Mouse (Mus musculus) hindbrain, embryonic 13.5 days (tissue): ENCODE measurements around the gene Cdk6. TPM values are rescaled to one million over a fixed set of nuclear protein-coding genes. Genes with fewer than 3 reads are reported as not detected.

Source experiments
- ATAC-seq: fragments of 200-750 bp; cut with Nextera tagmentation; 2 replicates; pipeline ENCODE4 v1.8.0; 2017; ENCODE audit warnings: moderate TSS enrichment; ENCODE audit not compliant: low FRiP score
- H3K27ac ChIP-seq: fragments of 300-500 bp; sonication (generic); 2 replicates; pipeline ENCODE4 v1.5.1; 2015; ENCODE audit warnings: inconsistent platforms, mild to moderate bottlenecking, moderate library complexity
- H3K27me3 ChIP-seq: fragments of 300-500 bp; sonication (generic); 2 replicates; pipeline ENCODE4 v1.6.1; 2015; ENCODE audit warnings: mild to moderate bottlenecking, inconsistent platforms
- H3K36me3 ChIP-seq: fragments of 300-500 bp; sonication (generic); 2 replicates; pipeline ENCODE4 v1.6.1; 2015; ENCODE audit warnings: mild to moderate bottlenecking, inconsistent platforms
- H3K4me1 ChIP-seq: fragments of 300-500 bp; sonication (generic); replicated peaks from 2 replicates; pipeline ENCODE4 v1.6.1; 2015; ENCODE audit warnings: inconsistent platforms
- H3K4me2 ChIP-seq: fragments of 300-500 bp; sonication (generic); 2 replicates; pipeline ENCODE4 v1.6.1; 2015; ENCODE audit warnings: inconsistent platforms, mild to moderate bottlenecking, moderate library complexity
- H3K4me3 ChIP-seq: fragments of 300-500 bp; sonication (generic); 2 replicates; pipeline ENCODE4 v1.5.1; 2015; ENCODE audit warnings: mild to moderate bottlenecking, inconsistent platforms
- H3K9ac ChIP-seq: fragments of 300-500 bp; sonication (generic); 2 replicates; pipeline ENCODE4 v1.6.1; 2015; ENCODE audit warnings: mild to moderate bottlenecking, inconsistent platforms
- H3K9me3 ChIP-seq: fragments of 300-500 bp; sonication (generic); 2 replicates; pipeline ENCODE4 v1.6.1; 2016; ENCODE audit warnings: inconsistent platforms
- WGBS: fragments of 180-500 bp; shearing (Covaris S2); methylation state at CpG from one replicate; pipeline ENCODE4 v1.1.7; 2015; 5-methylcytosine and 5-hydroxymethylcytosine counted together
- polyA plus RNA-seq: library from polyadenylated mRNA; unstranded; fragments of >200 nt; fragmentation: Nextera tagmentation; extraction: Ambion mirVana; gene quantifications from 2 replicates; pipeline ENCODE4 v1.2.1, GENCODE M21; 2015

Cdk6 gene
- polyA plus RNA-seq, 1 experiment from 2014 or later = 11.8 TPM

DNA sequence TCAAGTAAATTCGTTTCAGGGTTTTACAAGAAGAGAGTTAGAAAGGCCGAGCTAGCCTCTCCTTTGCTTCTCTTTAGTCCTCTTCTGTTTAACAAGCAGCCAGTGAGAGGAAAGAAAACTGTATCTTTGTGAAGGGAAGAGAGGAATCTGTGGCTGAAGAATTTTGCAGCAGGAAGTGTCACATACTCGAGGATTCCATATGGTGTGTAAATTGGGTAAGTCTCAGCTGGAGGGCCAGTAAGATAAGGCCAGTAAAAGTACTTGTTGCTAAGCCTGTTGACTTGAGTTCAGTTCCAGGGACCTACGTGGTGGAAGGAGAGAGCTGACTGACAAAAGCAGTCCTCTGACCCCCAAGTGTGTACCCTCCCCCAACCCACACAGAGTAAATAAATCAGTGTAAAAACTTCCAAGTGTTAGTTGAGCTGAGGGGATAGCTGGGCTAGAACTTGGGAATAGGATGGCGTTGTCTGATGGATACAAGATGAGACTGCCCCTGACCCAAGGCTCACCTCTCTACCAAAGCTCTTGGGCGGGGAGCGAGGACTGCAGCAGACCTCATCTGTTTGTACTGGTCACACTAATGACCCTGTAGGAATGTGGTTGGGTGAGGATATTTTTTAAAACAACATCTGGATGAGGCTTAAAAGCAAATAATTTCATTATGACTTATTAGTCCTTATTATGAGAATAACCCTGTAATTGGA, 145.4 kb downstream of the Cdk6 start:
- Histone ChIP-seq H3K27ac (no peak overlapping the region), H3K36me3 (no peaks in the 10 kb centered on the region), H3K4me3 (no peak overlapping the region), H3K9ac (no peak overlapping the region), H3K4me1 (no peaks in the 10 kb centered on the region), H3K4me2 (no peak overlapping the region), H3K27me3 (no peaks in the 10 kb centered on the region), H3K9me3 (no peaks in the 10 kb centered on the region)
- no peak for ATAC-seq
- 79% methylated on average over 7 of the region's 7 CpGs for WGBS

DNA sequence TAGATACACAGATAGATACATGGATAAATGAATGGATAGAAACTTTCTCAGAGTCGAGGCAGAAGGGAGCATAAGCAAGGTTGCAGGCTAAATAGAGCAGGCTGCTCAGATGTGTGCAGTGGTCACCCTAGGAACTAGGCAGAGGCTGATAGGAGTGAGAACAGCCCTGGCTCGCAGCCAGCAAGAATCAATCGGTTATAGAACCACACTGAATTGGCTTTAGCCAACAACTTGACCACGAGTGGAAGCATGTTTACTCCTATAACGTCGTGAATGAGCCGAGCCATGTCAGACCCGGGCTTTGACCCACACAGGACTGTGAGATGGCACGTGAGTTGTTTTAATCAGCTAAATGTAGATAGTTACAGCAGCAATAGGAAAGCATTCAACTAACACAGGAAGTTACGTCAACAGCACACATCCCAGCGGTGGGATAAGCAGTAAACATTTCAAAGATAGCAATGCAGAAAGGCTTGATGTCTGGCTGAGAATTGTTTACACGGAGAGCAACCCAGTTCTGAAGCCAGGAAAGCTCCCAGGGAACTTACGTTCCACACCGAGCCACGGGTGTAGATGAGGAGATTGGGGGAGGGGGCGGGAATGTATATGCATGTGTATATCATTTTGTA, 147.0 kb downstream of the Cdk6 start:
- H3K4me3 ChIP-seq = no peak overlapping the region
- H3K27ac ChIP-seq = no peak overlapping the region
- H3K27me3 ChIP-seq = no peaks in the 10 kb centered on the region
- 86% methylated on average over 16 of the region's 16 CpGs for WGBS
- ATAC-seq = no peak
- no peak overlapping the region for H3K9ac ChIP-seq
- H3K36me3 ChIP-seq = no peaks in the 10 kb centered on the region
- H3K4me1 ChIP-seq = no peaks in the 10 kb centered on the region
- no peaks in the 10 kb centered on the region for H3K9me3 ChIP-seq
- H3K4me2 ChIP-seq = no peak overlapping the region

DNA sequence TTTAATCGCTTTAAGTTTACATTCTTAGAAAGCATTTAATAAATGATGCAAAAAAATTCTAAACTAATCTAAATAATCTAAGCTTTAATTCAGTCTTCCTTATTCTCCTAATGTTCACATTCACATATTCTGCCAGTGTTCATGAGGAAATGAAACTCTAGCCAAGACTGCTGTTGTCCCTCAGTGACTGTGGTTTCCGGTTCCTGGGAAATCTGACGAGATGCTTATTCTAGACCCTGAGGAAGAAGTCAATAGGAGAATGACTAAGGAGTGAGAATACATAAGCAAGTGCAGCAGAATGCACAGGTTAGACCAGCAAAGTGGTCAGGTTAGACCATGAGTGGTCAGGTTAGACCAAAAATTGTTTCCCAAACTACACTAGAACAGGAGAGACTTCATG, 149.1 kb downstream of the Cdk6 start:
- Histone ChIP-seq H3K9ac (no peak overlapping the region), H3K4me2 (no peak overlapping the region), H3K27me3 (no peaks in the 10 kb centered on the region), H3K27ac (no peak overlapping the region), H3K36me3 (no peaks in the 10 kb centered on the region), H3K9me3 (no peaks in the 10 kb centered on the region), H3K4me1 (no peaks in the 10 kb centered on the region), H3K4me3 (no peak overlapping the region)
- no peak for ATAC-seq
- WGBS = 96% methylated on average over 3 of the region's 3 CpGs

GRCm38 (mm10) chr5:3491084-3491483, 149.8 kb downstream of the Cdk6 start:
- 79% methylated on average over 9 of the region's 9 CpGs for WGBS
- Histone ChIP-seq H3K9ac (no peak overlapping the region), H3K27ac (no peak overlapping the region), H3K4me3 (no peak overlapping the region), H3K9me3 (no peaks in the 10 kb centered on the region), H3K36me3 (no peaks in the 10 kb centered on the region), H3K27me3 (no peaks in the 10 kb centered on the region), H3K4me2 (no peak overlapping the region), H3K4me1 (no peaks in the 10 kb centered on the region)
- ATAC-seq = no peak

DNA sequence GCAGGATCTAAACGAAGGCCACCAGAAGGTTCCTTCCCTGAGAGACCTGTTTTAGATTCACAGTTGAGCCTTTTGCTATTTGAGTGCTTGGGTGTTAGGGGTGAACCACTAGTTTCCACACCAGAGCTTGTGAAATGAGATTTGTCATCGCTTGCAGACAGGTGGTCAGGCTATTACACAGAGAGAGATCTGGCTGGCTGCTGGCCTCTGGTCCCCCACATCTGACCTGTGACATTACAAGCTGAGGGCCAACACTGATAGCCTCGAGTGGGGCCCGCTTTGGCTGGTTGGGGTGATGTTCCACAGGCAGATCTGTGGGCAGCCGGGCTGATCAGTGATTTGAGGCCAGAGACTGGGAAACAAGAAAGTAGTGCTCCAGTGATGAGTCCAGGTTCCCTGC, 150.6 kb downstream of the Cdk6 start:
- H3K4me1 ChIP-seq = no peaks in the 10 kb centered on the region
- no peak for ATAC-seq
- 83% methylated on average over 5 of the region's 5 CpGs for WGBS
- H3K4me2 ChIP-seq = no peak overlapping the region
- no peak overlapping the region for H3K4me3 ChIP-seq
- H3K36me3 ChIP-seq = no peaks in the 10 kb centered on the region
- H3K27ac ChIP-seq = no peak overlapping the region
- H3K9ac ChIP-seq = no peak overlapping the region
- H3K9me3 ChIP-seq = no peaks in the 10 kb centered on the region
- no peaks in the 10 kb centered on the region for H3K27me3 ChIP-seq

- Histone ChIP-seq H3K4me3 (no peak overlapping the region), H3K36me3 (no peaks in the 10 kb centered on the region), H3K4me2 (no peak overlapping the region), H3K9me3 (no peaks in the 10 kb centered on the region), H3K27ac (no peak overlapping the region), H3K9ac (no peak overlapping the region), H3K4me1 (no peaks in the 10 kb centered on the region), H3K27me3 (no peaks in the 10 kb centered on the region)
- no peak for ATAC-seq
- WGBS = 93% methylated on average over 13 of the region's 13 CpGs
Observed at GRCm38 (mm10) chr5:3492776-3493636, 151.7 kb downstream of the Cdk6 start.

GRCm38 (mm10) chr5:3493968-3494367, 152.7 kb downstream of the Cdk6 start:
- Histone ChIP-seq H3K36me3 (no peaks in the 10 kb centered on the region), H3K27me3 (no peaks in the 10 kb centered on the region), H3K9ac (no peak overlapping the region), H3K4me1 (no peaks in the 10 kb centered on the region), H3K4me2 (no peak overlapping the region), H3K27ac (no peak overlapping the region), H3K9me3 (no peaks in the 10 kb centered on the region), H3K4me3 (no peak overlapping the region)
- WGBS = 94% methylated on average over 9 of the region's 9 CpGs
- no peak for ATAC-seq

DNA sequence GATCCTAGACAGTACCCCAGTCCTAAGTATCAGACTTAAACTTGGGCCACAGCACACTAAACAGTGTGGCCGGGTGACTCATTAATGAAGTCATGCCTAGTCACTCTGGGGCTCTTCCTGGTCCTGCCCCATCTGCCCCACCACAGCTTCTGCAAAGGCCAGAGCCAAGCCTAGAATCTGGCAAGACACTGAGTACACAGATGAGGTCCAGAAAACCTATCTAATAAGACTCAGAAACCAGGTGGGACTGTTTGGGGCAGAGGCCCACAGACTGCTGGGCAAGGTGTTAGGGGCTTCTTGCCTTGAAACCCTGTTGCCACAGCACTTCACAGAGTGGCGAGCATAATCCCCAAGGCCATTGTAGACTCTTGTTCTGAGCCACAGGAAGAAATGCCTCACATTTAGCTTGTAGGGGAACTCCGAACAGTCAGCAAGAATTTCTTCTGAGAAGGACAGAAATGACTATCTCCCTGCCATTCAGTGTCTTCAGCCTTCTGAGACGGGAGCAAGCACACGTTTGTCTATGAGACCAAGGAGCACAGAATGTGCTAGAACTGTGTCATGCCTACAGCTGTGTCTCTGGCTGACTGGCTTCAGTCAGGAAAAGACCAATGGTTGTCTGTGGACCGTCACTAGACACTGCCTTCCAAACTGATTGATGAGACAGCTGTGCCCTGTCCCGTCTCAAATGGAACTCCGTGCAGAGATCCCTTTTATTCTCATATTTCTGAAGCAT, 153.3 kb downstream of the Cdk6 start:
- H3K36me3 ChIP-seq = no peaks in the 10 kb centered on the region
- no peak overlapping the region for H3K4me2 ChIP-seq
- no peak for ATAC-seq
- no peak overlapping the region for H3K9ac ChIP-seq
- H3K27me3 ChIP-seq = no peaks in the 10 kb centered on the region
- no peak overlapping the region for H3K4me3 ChIP-seq
- H3K9me3 ChIP-seq = no peaks in the 10 kb centered on the region
- WGBS = 77% methylated on average over 8 of the region's 8 CpGs
- H3K27ac ChIP-seq = no peak overlapping the region
- H3K4me1 ChIP-seq = no peaks in the 10 kb centered on the region

DNA sequence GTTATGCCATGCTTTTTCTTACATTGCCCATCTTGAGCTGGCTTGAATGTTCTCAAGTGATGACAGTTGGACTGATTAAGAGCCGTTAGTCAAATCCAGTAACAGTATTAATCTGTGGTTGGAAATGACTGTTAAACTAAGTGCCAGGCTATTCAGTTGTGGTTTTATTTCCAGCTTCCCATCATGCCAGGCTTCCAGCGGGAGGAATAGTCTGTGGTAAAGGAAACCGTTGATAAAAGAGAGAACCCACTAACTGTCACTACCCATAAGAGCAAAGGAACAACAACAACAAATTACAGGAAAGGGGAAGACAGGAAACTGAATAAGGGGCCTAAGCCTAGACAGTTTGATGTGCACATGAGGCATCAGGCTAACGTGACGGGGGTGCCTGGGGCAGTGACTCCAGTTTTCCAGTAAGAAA, 156.2 kb downstream of the Cdk6 start:
- Histone ChIP-seq H3K9me3 (no peaks in the 10 kb centered on the region), H3K4me2 (no peak overlapping the region), H3K36me3 (no peaks in the 10 kb centered on the region), H3K4me1 (no peaks in the 10 kb centered on the region), H3K9ac (no peak overlapping the region), H3K4me3 (no peak overlapping the region), H3K27me3 (no peaks in the 10 kb centered on the region), H3K27ac (no peak overlapping the region)
- ATAC-seq = no peak
- 92% methylated on average over 5 of the region's 5 CpGs for WGBS

DNA sequence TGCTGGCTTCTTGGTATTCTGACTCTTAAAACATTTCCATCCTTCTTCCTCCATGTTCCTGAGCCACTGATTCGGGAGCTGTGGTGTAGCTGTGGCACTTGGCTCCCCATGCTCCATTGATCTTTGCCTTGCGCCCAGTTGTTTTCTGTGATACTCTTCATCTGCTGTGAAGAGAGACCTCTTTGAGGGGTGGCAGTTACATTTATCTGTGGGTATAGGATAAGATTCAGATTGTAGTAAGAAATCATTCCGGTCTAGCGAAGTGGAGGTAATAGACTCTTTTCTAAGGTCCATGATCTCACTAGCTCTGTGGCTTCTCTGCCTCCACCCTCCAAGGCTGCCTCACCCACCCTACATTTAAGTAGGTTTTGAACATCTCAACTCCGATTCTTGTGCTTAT, 159.0 kb downstream of the Cdk6 start:
- Histone ChIP-seq H3K4me3 (no peak overlapping the region), H3K9me3 (no peaks in the 10 kb centered on the region), H3K36me3 (no peaks in the 10 kb centered on the region), H3K27ac (no peak overlapping the region), H3K9ac (no peak overlapping the region), H3K4me2 (no peak overlapping the region), H3K4me1 (peaks cover 4% of the 10 kb centered on the region; the same call in 1 of the 2 replicates), H3K27me3 (no peaks in the 10 kb centered on the region)
- WGBS = 91% methylated on average over 5 of the region's 5 CpGs
- no peak for ATAC-seq

DNA sequence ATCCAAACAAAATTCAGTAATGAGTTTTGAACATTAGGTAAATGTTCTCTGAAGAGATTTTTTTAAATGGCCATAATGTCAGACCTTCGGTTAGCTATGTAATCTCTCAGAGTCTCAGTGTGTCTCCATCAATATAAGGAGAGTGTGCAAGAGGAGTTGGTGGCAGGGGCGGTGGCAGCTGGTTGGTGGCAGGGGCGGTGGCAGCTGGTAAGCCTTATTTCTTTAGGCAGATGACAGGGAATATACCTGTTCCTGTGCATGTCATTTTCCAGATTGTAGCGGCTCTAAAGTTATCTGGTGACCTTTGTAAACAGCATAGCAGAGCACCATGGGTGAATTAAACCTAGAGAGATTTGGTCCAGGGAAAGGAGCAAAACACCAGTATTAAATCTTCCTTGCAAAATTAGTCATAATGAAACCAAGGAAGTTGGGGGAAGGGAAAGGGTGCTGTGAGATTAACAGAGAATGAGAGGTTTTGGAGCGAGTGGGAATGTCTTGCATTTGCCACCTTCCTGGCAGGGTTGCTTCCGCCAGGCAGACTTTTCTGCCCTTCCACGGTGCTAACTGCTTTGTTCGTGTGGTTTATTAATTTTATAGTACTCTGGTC, 159.8 kb downstream of the Cdk6 start:
- H3K9me3 ChIP-seq = no peaks in the 10 kb centered on the region
- no peak overlapping the region for H3K9ac ChIP-seq
- peaks cover 4% of the 10 kb centered on the region; the same call in 1 of the 2 replicates for H3K4me1 ChIP-seq
- no peaks in the 10 kb centered on the region for H3K36me3 ChIP-seq
- H3K4me2 ChIP-seq = no peak overlapping the region
- no peaks in the 10 kb centered on the region for H3K27me3 ChIP-seq
- WGBS = 66% methylated on average over 8 of the region's 8 CpGs
- H3K4me3 ChIP-seq = no peak overlapping the region
- no peak for ATAC-seq
- H3K27ac ChIP-seq = no peak overlapping the region

GRCm38 (mm10) chr5:3501564-3502001, 160.3 kb downstream of the Cdk6 start:
- Histone ChIP-seq H3K4me3 (no peak overlapping the region), H3K27ac (no peak overlapping the region), H3K36me3 (no peaks in the 10 kb centered on the region), H3K4me2 (no peak overlapping the region), H3K4me1 (peaks cover 4% of the 10 kb centered on the region; the same call in 1 of the 2 replicates), H3K27me3 (no peaks in the 10 kb centered on the region), H3K9me3 (no peaks in the 10 kb centered on the region), H3K9ac (no peak overlapping the region)
- ATAC-seq = no peak
- 46% methylated on average over 8 of the region's 8 CpGs for WGBS
